Mouse (Mus musculus) bone marrow macrophage, adult 2 months (primary cell): ENCODE measurements around the gene Wnt10a.

Source experiments
- CTCF ChIP-seq: IDR thresholded peaks from 2 replicates; pipeline ENCODE4 v1.5.1; 2012; ENCODE audit warnings: low read depth, mild to moderate bottlenecking, low read length, moderate library complexity
- POLR2A ChIP-seq: IDR thresholded peaks from 2 replicates; pipeline ENCODE4 v1.6.1; 2012; ENCODE audit warnings: mild to moderate bottlenecking, low read depth, low read length, borderline replicate concordance

DNA sequence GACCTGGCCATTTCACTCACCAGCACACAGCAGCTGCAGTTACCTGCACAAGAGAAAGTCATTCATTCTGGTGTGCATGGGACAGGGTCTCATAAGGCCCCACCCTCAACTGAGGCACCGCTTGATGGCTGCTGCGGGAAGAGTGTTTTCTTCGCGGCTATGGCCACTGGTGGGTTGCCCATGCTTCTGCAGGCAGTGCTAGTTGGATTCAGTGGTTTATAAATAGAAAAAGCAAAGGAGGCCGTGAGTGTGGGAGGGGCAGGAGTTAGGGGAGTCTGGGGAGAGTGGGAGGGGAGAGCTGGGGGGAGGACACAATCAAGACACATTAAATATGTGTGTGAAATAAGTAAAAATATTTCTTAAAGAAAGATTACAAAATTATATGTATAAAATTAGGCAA lies 51.8 kb downstream of the Wnt10a start:
- TF ChIP-seq POLR2A: no peak
- no peak for TF ChIP-seq CTCF
